ENCODE assay signal across 13 mouse cellular contexts in the genomic region with DNA sequence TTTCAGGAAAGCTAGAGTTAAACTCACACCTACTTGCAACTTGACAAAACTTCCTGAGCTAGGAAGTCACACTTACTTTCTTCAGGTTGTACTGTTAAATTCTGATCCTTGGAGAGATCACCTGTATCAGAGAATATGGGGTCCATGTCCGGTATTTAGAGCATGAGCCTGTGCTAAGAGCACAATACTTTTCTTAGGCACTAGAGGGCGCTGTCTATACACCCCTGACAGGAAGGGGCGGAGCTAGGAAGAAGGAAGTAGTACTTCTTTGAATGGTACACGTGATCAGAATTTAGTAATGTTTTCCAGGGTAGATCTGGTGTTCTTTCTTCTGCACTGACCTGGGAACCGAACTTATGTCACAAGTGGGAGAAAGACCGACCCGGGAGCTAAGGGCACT. TPM values are rescaled to one million over a fixed set of nuclear protein-coding genes. Genes with fewer than 3 reads are reported as not detected.
DNase-seq lines count a peak whose midpoint lies in the region; ATAC-seq and TF ChIP-seq lines count a peak whose summit lies in the region.
"Had no signal": no experiment of that assay in that cellular context is flagged by ENCODE, and none has a peak within 500 bp of the region (broad histone marks: within the 10 kb centered on the region; RNA-seq: fewer than 3 reads in every experiment).

No protein-coding gene starts in this region.

- WGBS in liver, postnatal 0 days (ENCODE audit: insufficient replicate concordance) = 73% methylated on average over 7 of the region's 7 CpGs
- WGBS in liver, embryonic 12.5 days (ENCODE audit: insufficient replicate concordance) = 68% methylated on average over 7 of the region's 7 CpGs

- H3K4me1 ChIP-seq in liver, postnatal 0 days (ENCODE audit: insufficient read depth) = peaks cover 11% of the 10 kb centered on the region; the same call in 1 of the 2 replicates
- H3K4me1 ChIP-seq in liver, embryonic 12.5 days = peaks cover 3% of the 10 kb centered on the region; the same call in 1 of the 2 replicates

- no peak overlapping the region for H3K4me2 ChIP-seq in liver, postnatal 0 days (ENCODE audit: low read depth, low read length)
- H3K4me2 ChIP-seq in liver, embryonic 12.5 days = no peak overlapping the region

- no peak for ATAC-seq in liver, postnatal 0 days
- no peak for ATAC-seq in liver, embryonic 12.5 days

- 0 out of 2 replicates have a peak, but pooled peaks cover 2% of the 10 kb centered on the region for H3K9me3 ChIP-seq in liver, postnatal 0 days (ENCODE audit: low read length)
- H3K9me3 ChIP-seq in liver, embryonic 12.5 days (replicated peaks) = peaks cover 5% of the 10 kb centered on the region; the same call in 1 of the 2 replicates

- TF ChIP-seq CTCF in liver, postnatal 0 days (IDR thresholded peaks at IDR 0.05; ENCODE audit: low read depth) = peak; percentile 61

- no peak overlapping the region for H3K27ac ChIP-seq in liver, postnatal 0 days (ENCODE audit: low read depth)
- H3K27ac ChIP-seq in liver, embryonic 12.5 days = no peak overlapping the region

- no peak overlapping the region for H3K4me3 ChIP-seq in liver, postnatal 0 days (ENCODE audit: low read depth, low read length)
- H3K4me3 ChIP-seq in liver, embryonic 12.5 days = no peak overlapping the region

- TF ChIP-seq EP300 in liver, postnatal 0 days (IDR thresholded peaks at IDR 0.05; ENCODE audit: low read depth) = no peak

- H3K27me3 ChIP-seq in liver, postnatal 0 days (ENCODE audit: insufficient read depth, low read length) = no peaks in the 10 kb centered on the region
- H3K27me3 ChIP-seq in liver, embryonic 12.5 days (replicated peaks) = peaks cover 44% of the 10 kb centered on the region

- DNase-seq in liver, postnatal 0 days = no peak
- peak; percentile 29 to 57 for DNase-seq in CD8-positive naive resting alpha-beta T cell, adult 2 months (ENCODE audit: low read depth in 2 of 2, low spot score in 2 of 2)
- peak; percentile 3 for DNase-seq in NIH3T3 (ENCODE audit: low read depth)
- peak; percentile 64 for DNase-seq in retina, embryonic 14.5 days (ENCODE audit: low spot score)
- DNase-seq in layer of hippocampus, adult 8-10 months (ENCODE audit: low spot score in 2 of 2) = no peak
- DNase-seq in kidney, postnatal 10 days = no peak
- DNase-seq: adrenal gland, adult 8-10 months; cerebellum, postnatal 14 days; heart, postnatal 14 days; lung, postnatal 14 days had no signal

- H3K36me3 ChIP-seq in liver, postnatal 0 days (replicated peaks; ENCODE audit: insufficient read depth, low read length) = no peaks in the 10 kb centered on the region
- no peaks in the 10 kb centered on the region for H3K36me3 ChIP-seq in liver, embryonic 12.5 days

- no peak overlapping the region for H3K9ac ChIP-seq in liver, postnatal 0 days (replicated peaks)
- no peak overlapping the region for H3K9ac ChIP-seq in liver, embryonic 12.5 days

RNA-seq across cellular contexts. Expression of a gene that starts 43.6 kb away (rescaled TPM):
- not detected in 2 replicates for polyA plus RNA-seq in liver, postnatal 0 days (2015; fragmentation: Nextera tagmentation; extraction: Ambion mirVana)
- polyA plus RNA-seq in liver, embryonic 12.5 days (2016; fragmentation: Nextera tagmentation; extraction: Ambion mirVana) = 0.07 TPM in 1 of 2 replicates, not detected in the other
- under 1 TPM in 1 of 4 experiments, not detected in 3; 0.04 TPM for total RNA-seq in layer of hippocampus, adult 8-10 months (2022)
- total RNA-seq: adrenal gland, adult 8-10 months; heart, postnatal 14 days; left cerebral cortex, postnatal 36 days had no signal
- polyA plus RNA-seq: kidney, embryonic 14.5 days had no signal

Comparison
In these comparisons a context has a peak if more than half of its experiments do, and no peak if none do; other contexts are left out.
1. DNase-seq: peak in CD8-positive naive resting alpha-beta T cell, adult 2 months (2 of 2), NIH3T3 (single experiment) and retina, embryonic 14.5 days (single experiment); none in liver, postnatal 0 days (single experiment), layer of hippocampus, adult 8-10 months (0 of 2) and kidney, postnatal 10 days (single experiment).